Mouse (Mus musculus) forebrain, embryonic 11.5 days (tissue): ENCODE measurements at regions not wholly inside any gene's neighbourhood (a gene's known extent, or its start where the extent isn't known, plus 50 kb on each side); places are given as distances from the start of the nearest gene placed in this dataset.
A peak's percentile ranks its signal among the peaks of the same experiment; 100 is the strongest.
"Not testable (repeated sequence)": the region's sequence is repeated elsewhere in the genome, so short reads cannot be mapped to it uniquely, and the experiment has no call there.

Experiments used
- ATAC-seq: fragments of 200-750 bp; cut with Nextera tagmentation; replicated peaks from 2 replicates; pipeline ENCODE4 v1.8.0; 2017; ENCODE audit warnings: moderate TSS enrichment; ENCODE audit not compliant: low FRiP score
- DNase-seq: peaks from one replicate; pipeline ENCODE4 v3.0.0-alpha.2; 2017; ENCODE audit warnings: low spot score
- H3K27ac ChIP-seq: fragments of 300-500 bp; sonication (generic); 2 replicates; pipeline ENCODE4 v1.5.1; 2014; ENCODE audit warnings: low read depth, low read length
- H3K27me3 ChIP-seq: fragments of 300-500 bp; sonication (generic); 2 replicates; pipeline ENCODE4 v1.6.1; 2014; ENCODE audit warnings: mild to moderate bottlenecking, low read length, mixed read lengths; ENCODE audit not compliant: control insufficient read depth, insufficient read depth
- H3K36me3 ChIP-seq: fragments of 300-500 bp; sonication (generic); 2 replicates; pipeline ENCODE4 v1.6.1; 2014; ENCODE audit warnings: mild to moderate bottlenecking, low read length, moderate library complexity, mixed read lengths; ENCODE audit not compliant: control insufficient read depth, insufficient read depth
- H3K4me1 ChIP-seq: fragments of 300-500 bp; sonication (generic); replicated peaks from 2 replicates; pipeline ENCODE4 v1.6.1; 2014; ENCODE audit warnings: low read length, mixed read lengths; ENCODE audit not compliant: control insufficient read depth, insufficient read depth
- H3K4me2 ChIP-seq: fragments of 300-500 bp; sonication (generic); 2 replicates; pipeline ENCODE4 v1.6.1; 2014; ENCODE audit warnings: low read depth, mild to moderate bottlenecking, low read length, moderate library complexity, mixed read lengths; ENCODE audit not compliant: severe bottlenecking
- H3K4me3 ChIP-seq: fragments of 300-500 bp; sonication (generic); 2 replicates; pipeline ENCODE4 v1.5.1; 2014; ENCODE audit warnings: low read depth, low read length
- H3K9ac ChIP-seq: fragments of 300-500 bp; sonication (generic); 2 replicates; pipeline ENCODE4 v1.6.1; 2014; ENCODE audit warnings: low read length
- H3K9me3 ChIP-seq: fragments of 300-500 bp; sonication (generic); 2 replicates; pipeline ENCODE4 v1.6.1; 2016; ENCODE audit warnings: low read length, mixed read lengths; ENCODE audit not compliant: control insufficient read depth
- WGBS: fragments of 180-500 bp; shearing (Covaris S2); extraction: QIAGEN DNeasy Blood & Tissue Kit; methylation state at CpG from one replicate; pipeline ENCODE4 v1.1.7; 2014; 5-methylcytosine and 5-hydroxymethylcytosine counted together

- H3K4me1 ChIP-seq: no peaks in the 10 kb centered on the region
- H3K9ac ChIP-seq: no peak overlapping the region
- no peaks in the 10 kb centered on the region for H3K36me3 ChIP-seq
- no peak overlapping the region for H3K27ac ChIP-seq
- WGBS: 70% methylated on average over 2 of the region's 2 CpGs
- H3K4me2 ChIP-seq: no peak overlapping the region
- DNase-seq: no peak
- no peak overlapping the region for H3K4me3 ChIP-seq
- no peaks in the 10 kb centered on the region for H3K27me3 ChIP-seq
- ATAC-seq: no peak
- no peaks in the 10 kb centered on the region for H3K9me3 ChIP-seq
These were observed 55.3 kb downstream of the Spin2c start for GRCm38 (mm10) chrX:153887285-153887684.

GRCm38 (mm10) chrX:153927996-153928395, 84.4 kb downstream of the Samt1 start:
- Histone ChIP-seq H3K27ac (no peak overlapping the region), H3K27me3 (no peaks in the 10 kb centered on the region), H3K9ac (no peak overlapping the region), H3K36me3 (no peaks in the 10 kb centered on the region), H3K4me2 (no peak overlapping the region), H3K4me1 (no peaks in the 10 kb centered on the region), H3K4me3 (no peak overlapping the region), H3K9me3 (no peaks in the 10 kb centered on the region)
- DNase-seq (no peak), ATAC-seq (no peak)
- 89% methylated on average over 3 of the region's 3 CpGs for WGBS

- Histone ChIP-seq H3K27ac (no peak overlapping the region), H3K36me3 (no peaks in the 10 kb centered on the region), H3K4me3 (no peak overlapping the region), H3K27me3 (no peaks in the 10 kb centered on the region), H3K4me1 (no peaks in the 10 kb centered on the region), H3K9me3 (no peaks in the 10 kb centered on the region), H3K9ac (no peak overlapping the region), H3K4me2 (no peak overlapping the region)
- no peak for ATAC-seq
- peak; percentile 35 for DNase-seq
- WGBS: 76% methylated on average over 2 of the region's 2 CpGs
These were observed 79.9 kb downstream of the Samt1 start for GRCm38 (mm10) chrX:153932586-153932985.

GRCm38 (mm10) chrX:153936111-153936510, 76.3 kb downstream of the Samt1 start:
- H3K36me3 ChIP-seq: no peaks in the 10 kb centered on the region
- H3K27ac ChIP-seq: no peak overlapping the region
- H3K9ac ChIP-seq: no peak overlapping the region
- no peaks in the 10 kb centered on the region for H3K9me3 ChIP-seq
- DNase-seq (peak; percentile 33), ATAC-seq (no peak)
- H3K4me3 ChIP-seq: no peak overlapping the region
- WGBS: 83% methylated on average over 3 of the region's 3 CpGs
- no peaks in the 10 kb centered on the region for H3K27me3 ChIP-seq
- no peak overlapping the region for H3K4me2 ChIP-seq
- no peaks in the 10 kb centered on the region for H3K4me1 ChIP-seq

- Histone ChIP-seq H3K4me3 (no peak overlapping the region), H3K27ac (no peak overlapping the region), H3K4me1 (no peaks in the 10 kb centered on the region), H3K4me2 (no peak overlapping the region), H3K27me3 (no peaks in the 10 kb centered on the region), H3K9me3 (no peaks in the 10 kb centered on the region), H3K36me3 (no peaks in the 10 kb centered on the region), H3K9ac (no peak overlapping the region)
- ATAC-seq: no peak
- peak; percentile 25 for DNase-seq
These were observed 75.1 kb downstream of the Samt1 start for GRCm38 (mm10) chrX:153937346-153937745.

GRCm38 (mm10) chrX:153940089-153940488, 72.4 kb downstream of the Samt1 start:
- no peak for ATAC-seq
- Histone ChIP-seq H3K27me3 (no peaks in the 10 kb centered on the region), H3K4me1 (no peaks in the 10 kb centered on the region), H3K4me3 (no peak overlapping the region), H3K9me3 (no peaks in the 10 kb centered on the region), H3K4me2 (no peak overlapping the region), H3K27ac (no peak overlapping the region), H3K9ac (no peak overlapping the region), H3K36me3 (no peaks in the 10 kb centered on the region)
- WGBS: 93% methylated on average over 7 of the region's 7 CpGs
- no peak for DNase-seq

GRCm38 (mm10) chrX:153941130-153941529, 71.3 kb downstream of the Samt1 start:
- H3K9me3 ChIP-seq, H3K4me3 ChIP-seq, H3K27ac ChIP-seq, H3K4me1 ChIP-seq, H3K36me3 ChIP-seq, H3K27me3 ChIP-seq, DNase-seq, H3K9ac ChIP-seq, H3K4me2 ChIP-seq, ATAC-seq: not testable (repeated sequence)
- WGBS: 93% methylated on average over 3 of the region's 3 CpGs
